Mouse (Mus musculus) heart, postnatal 14 days (tissue): ENCODE data around the gene Pacrg. TPM values are rescaled to one million over a fixed set of nuclear protein-coding genes. Genes with fewer than 3 reads are reported as not detected.

Experiments used
- DNase-seq, 2 experiments: peaks; one replicate each; pipeline ENCODE4 v3.0.0; 2021 to 2022
- intact Hi-C: fragments of 180-260 bp; cut with DNase I; formaldehyde crosslinking; loops from one replicate; pipeline ENCODE4 v1.15.1; 2025
- total RNA-seq, 2 experiments: library from RNA; stranded (reverse); gene quantifications; 2 replicates each; pipeline ENCODE4 v1.2.3; 2021

The Pacrg gene
- total RNA-seq, 2 experiments from 2014 or later = 0.66 to 1.4 TPM

DNA sequence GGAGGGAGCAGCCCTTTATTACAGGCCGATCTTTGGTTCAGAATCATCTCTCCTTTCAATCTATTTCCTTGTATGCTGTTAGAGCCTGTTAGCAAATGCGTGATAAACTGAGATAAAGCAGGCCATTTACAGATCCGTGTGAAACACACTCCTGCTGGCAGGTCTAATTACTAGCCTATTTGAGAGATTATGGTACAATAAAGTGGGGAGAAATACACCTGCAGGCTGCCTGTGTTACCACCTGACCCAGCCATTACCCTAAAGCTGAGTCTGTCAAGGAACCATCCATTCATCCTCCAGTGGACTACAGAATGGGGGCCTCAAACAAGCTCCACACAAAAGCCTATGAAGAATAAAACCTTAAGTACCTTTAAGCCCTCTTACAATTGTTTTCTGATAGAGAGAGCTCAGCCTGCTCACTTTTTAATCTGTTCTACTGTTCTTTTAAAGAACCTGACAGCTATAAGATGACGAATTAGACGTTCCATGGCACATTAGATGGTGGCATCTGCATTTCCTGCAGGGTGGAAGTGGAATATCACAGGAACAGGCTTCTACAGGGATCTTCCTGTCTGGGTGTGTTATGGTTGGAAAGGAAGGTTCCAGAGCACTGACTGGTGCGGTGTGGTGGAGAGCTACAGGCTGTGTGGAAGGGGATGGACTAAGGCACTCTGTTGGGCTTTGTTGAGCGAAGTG lies 422.4 kb downstream of the Pacrg start:
- no peak for DNase-seq
- intact Hi-C loops = no loop called here

DNA sequence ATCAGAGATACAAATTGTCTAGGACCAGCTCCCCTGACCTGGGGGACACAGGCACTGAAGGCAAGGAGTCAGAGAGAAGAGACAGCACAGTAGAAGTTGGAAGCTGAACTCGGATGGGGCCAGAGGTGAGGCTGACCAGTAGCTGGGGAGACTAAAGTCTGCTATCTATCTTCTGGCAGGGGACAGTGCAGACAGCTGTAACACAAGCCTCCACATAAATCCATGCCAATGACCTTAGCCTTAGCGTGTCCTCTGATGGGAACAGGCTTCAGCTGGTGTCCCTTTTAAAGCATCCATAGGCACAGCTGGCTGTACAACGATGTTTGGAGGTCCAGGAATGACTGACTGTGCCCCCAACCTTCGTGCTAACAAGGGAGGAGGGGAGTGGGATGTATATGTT lies 423.1 kb downstream of the Pacrg start:
- DNase-seq = peak in 1 of 2 experiments; percentile 49
- intact Hi-C loops = no loop called here

DNA sequence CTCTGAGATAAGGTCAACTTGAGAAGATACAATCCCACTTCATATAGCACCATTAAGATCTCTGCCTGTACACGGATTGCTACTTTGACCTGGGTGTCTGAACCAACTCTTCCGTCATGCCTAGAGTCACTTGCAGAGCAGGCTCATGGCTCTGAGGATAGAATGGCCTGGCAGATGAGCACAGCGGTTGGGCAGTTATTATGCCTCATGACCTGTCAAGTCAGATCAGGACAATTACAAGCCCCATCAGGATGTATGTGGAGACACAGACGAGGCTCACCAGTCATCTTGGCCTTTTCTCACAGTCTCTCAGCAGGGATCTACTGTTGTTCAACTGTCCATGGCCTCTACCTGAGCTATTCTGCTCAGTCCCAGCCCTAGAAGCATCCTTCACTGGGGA lies 424.0 kb downstream of the Pacrg start:
- intact Hi-C loops = no loop called here
- no peak for DNase-seq

DNA sequence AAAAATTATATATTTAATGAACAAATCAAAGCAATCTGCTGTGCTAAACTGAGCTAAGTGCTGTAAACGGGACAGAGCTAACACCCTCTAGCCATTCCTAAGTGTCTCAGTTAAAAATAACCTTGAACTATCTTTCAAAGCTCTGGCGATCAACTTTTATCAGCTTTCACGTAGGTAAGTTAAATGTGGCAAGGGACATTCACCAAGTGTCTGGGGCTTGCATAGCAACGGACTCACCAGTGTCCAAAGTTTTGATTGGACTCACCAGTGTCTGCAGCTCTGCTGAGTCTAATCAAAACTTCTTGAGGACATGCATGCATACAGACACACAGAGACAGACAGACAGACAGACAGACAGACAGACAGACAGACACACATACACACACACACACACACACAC lies 425.7 kb downstream of the Pacrg start:
- no peak for DNase-seq
- intact Hi-C loops = loop anchor here (5.0 kb wide), 1 partner anchor 58 kb away; no protein-coding TSS in a partner anchor

DNA sequence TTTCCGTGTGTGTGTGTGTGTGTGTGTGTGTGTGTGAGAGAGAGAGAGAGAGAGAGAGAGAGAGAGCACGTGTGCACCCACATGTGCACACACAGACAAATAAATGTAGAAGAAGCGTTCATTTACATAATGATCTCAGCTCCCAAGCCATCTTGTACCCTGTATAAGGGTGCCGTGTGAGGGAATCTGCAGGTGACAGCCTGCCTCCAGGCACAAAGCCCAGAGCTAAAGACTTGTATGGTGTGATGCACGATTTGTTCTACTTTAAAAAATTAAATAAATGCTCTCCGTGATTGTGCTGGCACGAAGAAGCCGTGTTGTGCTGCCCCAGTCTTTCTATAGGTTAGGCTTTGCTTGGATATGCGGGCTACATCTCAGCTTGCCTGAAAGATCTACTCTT lies 426.2 kb downstream of the Pacrg start:
- intact Hi-C loops = loop anchor here (5.0 kb wide), 1 partner anchor 58 kb away; no protein-coding TSS in a partner anchor
- DNase-seq = no peak

DNA sequence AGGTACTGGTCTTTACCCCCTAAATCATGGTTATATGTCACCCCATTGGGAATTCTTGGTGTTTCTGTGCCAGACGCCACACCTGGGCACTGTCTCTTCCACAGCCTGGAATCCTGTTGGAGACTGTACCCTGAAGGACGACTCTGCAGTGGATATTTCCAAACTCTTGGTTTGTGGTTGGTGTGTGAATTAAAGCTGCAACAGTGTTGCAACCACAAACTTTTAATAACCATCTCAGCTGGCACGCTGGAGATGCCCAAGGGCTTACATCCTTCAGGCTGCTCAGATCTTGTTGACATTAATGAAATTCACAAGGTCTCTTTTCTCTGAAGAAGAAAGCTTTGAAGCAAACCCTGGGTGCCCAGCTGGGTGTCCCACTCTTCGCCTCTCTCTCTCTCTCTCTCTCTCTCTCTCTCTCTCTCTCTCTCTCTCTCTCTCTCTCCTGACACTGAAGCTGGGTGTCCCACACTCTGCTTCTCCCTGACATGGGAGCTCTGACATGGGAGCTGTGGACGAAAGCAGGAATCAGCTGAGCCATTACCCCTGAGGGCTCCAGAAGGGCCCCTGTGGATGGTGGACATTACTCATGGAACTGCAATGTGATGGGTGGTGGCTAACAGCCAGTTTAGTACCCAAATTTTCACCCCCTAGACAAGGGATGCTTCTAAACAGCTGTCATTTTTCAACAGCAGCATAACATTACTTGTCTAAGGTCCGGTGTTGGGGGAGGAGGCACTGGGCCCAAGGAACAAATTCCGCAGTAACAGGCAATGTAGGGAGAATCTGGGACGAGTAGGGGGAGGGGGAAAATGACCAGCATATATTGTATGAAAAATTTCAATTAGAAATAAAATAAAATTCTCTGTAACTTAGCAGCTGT lies 429.3 kb downstream of the Pacrg start:
- intact Hi-C loops = loop anchor here (5.0 kb wide), 1 partner anchor 61 kb away; no protein-coding TSS in a partner anchor
- DNase-seq = no peak

DNA sequence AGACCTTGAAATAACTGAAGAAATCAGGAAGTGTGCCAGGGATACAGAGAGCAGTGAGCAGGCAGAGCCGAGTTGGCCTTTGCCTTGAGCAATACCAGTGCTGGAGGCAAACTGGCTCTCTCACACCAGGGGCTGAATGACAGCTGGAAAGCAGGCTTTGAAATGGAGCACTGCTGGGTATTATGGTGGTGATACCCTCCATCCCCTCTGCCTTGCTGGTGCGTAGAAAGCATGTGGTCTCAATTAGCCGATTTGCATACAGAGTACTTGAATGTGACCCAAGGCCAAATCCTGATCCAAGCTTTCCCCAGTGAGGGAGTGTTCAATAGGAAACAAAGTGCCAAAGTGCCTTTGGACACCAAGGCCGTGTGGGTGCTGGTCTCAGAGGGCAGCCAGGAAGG lies 431.4 kb downstream of the Pacrg start:
- no peak for DNase-seq
- intact Hi-C loops = no loop called here

DNA sequence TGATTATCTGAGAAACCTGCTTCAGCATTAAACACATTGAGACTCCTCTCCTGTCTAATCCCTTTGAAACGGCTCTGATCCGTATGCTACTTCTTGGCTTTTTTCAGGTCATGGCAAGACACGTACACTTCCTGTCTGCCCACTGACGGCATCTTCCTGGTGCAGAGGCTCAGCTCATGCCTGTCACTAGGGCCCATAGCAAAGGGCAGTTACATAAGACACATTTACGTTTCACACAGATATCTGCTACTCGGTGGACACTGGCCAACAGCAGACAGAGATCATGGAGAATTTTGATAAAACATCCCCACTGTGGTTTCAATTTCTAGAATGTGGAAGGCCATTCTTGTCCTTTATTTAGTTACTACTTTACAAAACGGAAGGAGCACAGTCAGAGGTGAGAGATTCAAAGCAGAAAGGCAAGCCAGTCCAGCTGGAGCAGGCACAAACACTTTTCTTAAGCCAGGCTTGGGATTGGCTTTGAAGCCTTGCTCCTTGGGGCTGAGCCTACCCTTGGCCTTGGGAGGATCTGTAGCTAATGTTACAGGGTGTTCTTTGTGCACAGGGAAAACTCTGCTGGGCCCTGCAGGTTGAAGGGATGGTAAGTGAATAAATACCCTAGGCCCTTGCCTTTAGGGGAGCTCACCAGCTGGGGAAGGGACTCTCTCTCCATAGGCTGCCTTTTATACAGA lies 432.9 kb downstream of the Pacrg start:
- intact Hi-C loops = no loop called here
- no peak for DNase-seq

DNA sequence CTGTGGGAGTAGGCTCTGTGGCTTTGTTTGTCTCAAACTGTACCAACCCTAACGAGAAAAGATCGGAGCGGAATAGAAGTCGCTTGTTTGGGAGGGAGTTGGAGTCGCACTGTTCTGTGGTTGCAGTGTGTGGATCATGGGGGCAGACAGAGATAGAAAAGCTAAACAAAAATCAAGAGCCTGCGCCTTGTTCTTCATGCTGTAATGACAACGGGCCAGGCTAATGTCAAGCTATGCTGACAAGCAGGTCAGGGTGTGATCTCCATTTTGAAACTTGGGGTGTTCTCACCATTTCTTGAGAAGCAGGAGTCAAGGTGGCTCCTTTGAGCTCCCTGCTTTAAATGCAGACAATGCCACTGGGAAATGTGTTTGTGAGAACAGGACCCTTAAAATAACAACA lies 433.8 kb downstream of the Pacrg start:
- intact Hi-C loops = no loop called here
- DNase-seq = no peak

DNA sequence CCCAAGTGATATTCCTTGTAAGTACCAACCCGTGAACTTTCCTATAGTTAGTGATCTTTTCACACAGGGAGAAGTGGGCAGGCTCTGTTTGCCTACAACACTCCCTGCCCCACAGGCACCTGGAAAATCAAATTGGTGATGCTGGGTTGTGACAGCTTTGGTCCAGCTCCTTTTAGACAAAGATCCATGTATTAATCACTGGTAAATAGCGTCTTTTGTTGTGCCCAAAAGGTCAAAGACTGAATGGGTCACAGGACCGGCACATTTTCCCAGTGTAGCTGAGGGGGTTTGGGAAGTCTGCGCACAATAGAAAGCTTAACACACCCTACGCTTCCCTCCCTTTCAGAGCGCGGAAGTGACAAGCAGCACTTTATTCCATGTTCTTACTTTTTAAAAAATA lies 434.2 kb downstream of the Pacrg start:
- intact Hi-C loops = no loop called here
- DNase-seq = no peak

DNA sequence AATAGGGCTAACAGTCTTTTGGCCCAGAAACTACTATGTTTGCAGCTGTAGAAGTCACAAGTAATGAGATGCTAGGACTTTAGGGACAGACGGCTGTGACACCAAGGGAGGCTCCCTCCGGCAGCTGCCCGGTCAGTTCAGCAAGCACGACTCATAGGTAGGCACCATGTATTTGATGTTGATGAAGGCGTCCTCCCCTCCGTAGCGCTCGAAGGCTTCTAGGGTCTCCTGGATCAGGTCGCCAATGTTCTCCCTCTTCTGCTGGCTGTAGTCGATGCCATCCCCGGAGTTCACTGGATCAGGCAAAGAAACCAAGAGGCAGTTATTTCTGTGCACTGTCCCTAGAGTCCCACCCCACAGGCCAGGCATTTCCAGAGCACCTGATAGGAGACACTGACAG lies 436.9 kb downstream of the Pacrg start:
- intact Hi-C loops = no loop called here
- DNase-seq = no peak

DNA sequence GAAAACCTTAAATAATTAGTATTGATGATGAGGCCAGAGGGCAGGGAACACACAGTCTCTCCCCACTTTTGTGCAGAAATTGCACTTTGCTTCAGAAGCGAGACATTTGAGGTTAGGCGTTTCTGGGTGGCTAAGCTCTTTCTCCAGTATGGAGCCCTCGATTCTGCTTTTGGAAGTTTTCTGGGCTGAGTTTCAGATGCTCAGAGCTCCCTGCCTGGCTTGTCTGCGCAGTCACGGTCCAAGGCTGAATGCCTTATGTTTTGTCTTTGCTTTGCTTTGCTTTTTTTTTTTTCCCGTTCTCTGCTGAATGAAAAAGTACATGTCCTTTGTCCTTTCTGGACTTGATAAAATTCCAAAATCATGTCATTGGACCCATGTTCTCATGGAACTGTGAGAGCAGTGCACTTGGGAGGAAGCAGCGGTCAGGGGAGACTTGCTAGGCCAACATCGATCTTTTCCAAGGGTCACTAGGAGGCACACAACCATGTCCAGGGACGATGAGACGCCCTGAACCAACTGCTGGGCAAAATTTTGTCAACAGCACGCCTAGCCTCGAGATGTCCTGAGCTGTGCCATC lies 438.0 kb downstream of the Pacrg start:
- intact Hi-C loops = no loop called here
- DNase-seq = no peak

DNA sequence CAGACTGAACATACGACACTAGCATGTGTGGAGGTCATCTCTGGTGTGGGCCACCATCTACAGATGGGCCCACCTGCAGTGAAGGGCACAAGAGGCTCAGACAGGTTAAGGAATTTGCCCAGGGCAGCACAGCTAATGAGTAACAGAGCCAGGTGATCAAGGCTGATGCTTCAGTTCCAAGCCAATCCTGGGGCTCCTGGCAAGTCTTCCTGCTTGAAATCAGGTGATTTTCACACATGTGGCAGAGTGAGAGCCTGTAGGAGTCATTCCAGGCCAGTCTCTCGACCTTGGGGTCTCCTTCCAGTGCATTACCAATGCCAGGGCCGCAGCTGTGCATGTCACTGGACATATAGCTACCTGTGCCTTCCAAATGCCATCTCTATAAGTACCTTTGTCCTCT lies 438.6 kb downstream of the Pacrg start:
- intact Hi-C loops = no loop called here

DNA sequence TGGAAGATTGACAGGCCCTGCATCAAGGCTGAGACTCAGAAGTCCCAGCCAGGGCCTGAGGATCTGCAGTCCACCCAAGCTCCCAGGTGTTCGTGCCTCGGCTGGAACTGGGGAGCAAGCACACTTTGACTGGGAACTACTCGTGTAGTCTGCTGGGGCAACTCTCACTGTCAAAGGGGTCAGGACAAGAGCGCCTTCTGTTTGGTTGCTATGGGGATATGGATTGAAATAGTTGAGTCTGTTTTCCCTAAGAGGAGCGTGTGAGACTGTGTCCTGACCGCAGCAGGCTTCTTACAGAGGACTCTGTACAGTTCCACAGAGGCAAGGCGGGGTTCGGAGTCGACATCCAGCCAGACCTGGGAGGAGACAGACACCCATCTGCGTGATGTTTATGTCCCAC lies 440.4 kb downstream of the Pacrg start:
- DNase-seq = no peak

More for the DNA sequence above, 438.6 kb downstream of the Pacrg start:
- no peak for DNase-seq

DNA sequence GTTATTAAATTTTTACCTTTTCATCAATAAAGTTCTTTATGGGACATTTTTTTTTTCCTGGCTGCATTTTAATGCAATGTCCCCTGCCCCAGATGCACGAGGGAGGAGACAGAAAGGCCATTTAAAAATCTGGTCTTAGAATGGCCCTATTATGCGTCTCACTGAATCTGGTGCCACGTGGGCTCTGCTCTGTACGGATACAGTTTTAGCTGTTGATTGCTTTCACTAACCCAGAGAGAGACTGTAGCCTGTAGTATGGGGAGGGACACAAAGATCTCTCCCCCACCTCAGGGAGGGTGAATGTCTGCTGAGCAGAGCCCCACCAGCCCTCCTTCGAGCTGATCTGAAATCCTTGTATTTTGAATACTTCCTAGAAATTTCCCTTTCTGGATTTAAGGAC lies 441.2 kb downstream of the Pacrg start:
- DNase-seq = no peak
- intact Hi-C loops = no loop called here

More for the DNA sequence above, 440.4 kb downstream of the Pacrg start:
- intact Hi-C loops = no loop called here

DNA sequence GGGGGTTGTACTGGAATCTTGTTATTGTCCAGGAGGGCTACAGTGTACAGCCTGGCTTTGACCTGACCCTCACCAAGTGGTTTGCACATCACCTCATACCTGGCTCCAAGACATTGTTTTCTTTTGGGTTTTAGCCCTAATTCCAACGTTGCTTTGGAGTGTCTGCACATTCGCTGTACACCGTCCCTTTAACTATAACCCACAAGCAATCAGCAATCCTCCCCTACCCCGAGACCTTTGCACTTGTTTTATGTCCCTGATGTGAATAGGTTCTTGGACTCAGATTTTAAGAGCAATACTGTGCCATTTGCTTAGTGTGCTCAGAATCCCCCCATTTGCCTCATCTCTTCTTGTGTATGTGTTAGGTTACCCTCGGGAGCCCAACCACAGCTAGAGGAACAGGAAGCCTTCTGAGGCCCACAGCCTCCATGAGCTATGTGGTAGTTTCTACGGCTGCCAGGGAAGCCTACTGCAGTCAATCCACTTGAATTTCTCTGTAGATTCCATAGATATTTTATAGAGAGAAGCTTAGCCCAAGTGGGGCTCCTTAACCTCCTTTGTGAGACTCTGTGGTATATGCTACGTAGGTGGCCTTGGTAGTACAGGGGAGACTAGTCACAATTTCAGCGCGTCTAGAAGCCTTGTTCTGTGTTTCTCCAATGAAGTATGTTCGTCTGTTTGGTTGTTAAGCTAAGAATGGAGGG lies 442.0 kb downstream of the Pacrg start:
- intact Hi-C loops = no loop called here

DNA sequence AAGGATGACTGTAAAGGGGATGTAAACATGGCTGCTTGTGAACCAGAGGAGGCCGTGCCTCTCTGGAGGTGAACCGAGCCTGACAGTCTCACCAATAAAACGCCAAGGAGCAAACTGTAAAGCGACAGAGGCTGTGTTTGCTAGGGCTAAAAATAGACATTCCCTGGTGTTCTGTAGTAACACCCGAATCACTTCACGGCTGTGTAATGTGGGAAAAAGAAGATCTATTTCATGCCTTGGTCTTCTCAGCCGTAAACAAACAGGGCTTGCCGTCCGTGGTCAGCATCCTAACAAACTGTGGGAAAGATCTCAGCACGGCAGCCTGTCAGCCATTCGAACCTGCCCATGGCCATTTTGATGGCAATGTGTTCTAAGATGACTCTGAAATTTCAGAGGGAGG lies 442.8 kb downstream of the Pacrg start:
- no peak for DNase-seq
- intact Hi-C loops = no loop called here

More for the DNA sequence above, 442.0 kb downstream of the Pacrg start:
- DNase-seq = no peak

DNA sequence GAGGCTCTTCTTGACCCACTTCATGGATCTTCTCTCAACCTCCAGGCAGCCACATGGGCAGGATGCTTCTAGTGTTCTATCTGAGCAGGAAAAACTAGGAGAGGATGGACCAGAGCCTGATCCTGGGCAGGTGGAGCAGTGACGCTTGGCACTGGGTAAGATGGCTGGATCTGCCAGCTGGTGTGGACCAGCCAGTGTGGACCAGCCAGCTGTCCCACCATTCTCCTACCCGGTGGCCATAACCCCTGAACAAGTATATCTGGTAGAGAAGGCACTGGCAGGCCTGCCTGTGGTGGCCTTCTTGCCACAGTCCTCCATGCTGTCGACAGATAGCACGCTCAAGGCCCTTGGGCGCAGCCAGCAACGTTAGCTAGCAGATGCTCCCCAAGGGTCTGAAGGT lies 443.2 kb downstream of the Pacrg start:
- intact Hi-C loops = no loop called here
- no peak for DNase-seq

DNA sequence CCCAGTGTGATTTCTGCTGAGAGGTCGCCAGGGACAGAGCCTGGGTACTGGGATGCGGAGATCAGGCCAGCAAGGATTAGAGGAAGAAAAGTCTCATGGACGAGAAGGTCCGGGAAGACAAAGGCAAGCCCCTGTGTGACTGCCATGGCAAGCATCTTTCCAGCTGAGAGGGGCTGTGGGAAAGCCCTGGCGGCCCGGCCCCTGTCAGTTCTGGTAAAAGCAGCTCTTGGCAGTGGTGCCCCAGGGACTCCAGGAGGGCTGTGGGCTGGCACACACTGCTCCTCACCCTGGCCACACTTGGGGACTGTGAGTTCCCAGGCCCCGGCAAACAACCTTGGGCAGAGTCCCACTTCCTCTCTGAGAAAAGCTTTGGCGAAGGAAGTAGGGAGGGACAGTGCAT lies 445.3 kb downstream of the Pacrg start:
- intact Hi-C loops = loop anchor here (5.0 kb wide), 2 partner anchors 52 to 298 kb away; no protein-coding TSS in a partner anchor
- no peak for DNase-seq

DNA sequence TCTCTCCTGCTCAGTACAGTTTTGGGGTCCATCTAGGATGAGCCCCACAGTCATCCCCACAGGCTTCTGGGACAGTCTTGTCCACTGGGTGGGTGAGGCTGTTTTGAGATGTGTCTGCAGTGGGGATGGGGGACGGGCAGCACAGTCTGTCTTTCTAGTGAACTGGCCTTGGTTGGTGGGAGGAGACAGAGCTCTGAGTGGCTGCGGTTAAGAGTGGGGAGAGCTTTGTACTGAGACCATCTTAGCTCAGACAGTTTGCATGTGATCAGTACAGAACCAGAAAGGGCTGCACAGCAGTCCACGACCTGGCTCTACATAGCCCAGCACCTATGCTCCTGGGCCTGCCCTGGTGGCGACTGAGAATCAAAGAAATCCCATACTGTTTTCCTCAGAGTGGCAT lies 446.3 kb downstream of the Pacrg start:
- DNase-seq = no peak
- intact Hi-C loops = loop anchor here (5.0 kb wide), 2 partner anchors 54 to 296 kb away; no protein-coding TSS in a partner anchor
